Mouse (Mus musculus) lung, embryonic 14.5 days (tissue): ENCODE measurements around the gene Mycbp. TPM values are rescaled to one million over a fixed set of nuclear protein-coding genes. Genes with fewer than 3 reads are reported as not detected.
A peak's percentile ranks its signal among the peaks of the same experiment; 100 is the strongest.

Experiments
- ATAC-seq: fragments of 200-750 bp; cut with Nextera tagmentation; 2 replicates; pipeline ENCODE4 v1.8.0; 2017; ENCODE audit warnings: mild to moderate bottlenecking, moderate TSS enrichment, moderate library complexity; ENCODE audit not compliant: insufficient read depth
- DNase-seq: peaks from one replicate; pipeline ENCODE4 v3.0.0-alpha.2; 2015
- H3K27ac ChIP-seq: fragments of 300-500 bp; sonication (generic); 2 replicates; pipeline ENCODE4 v1.5.1; 2014; ENCODE audit warnings: low read depth, mild to moderate bottlenecking, moderate library complexity
- H3K27me3 ChIP-seq: fragments of 300-500 bp; sonication (generic); 2 replicates; pipeline ENCODE4 v1.6.1; 2014; ENCODE audit warnings: low read length, control low read depth; ENCODE audit not compliant: insufficient read depth
- H3K36me3 ChIP-seq: fragments of 300-500 bp; sonication (generic); 2 replicates; pipeline ENCODE4 v1.6.1; 2014; ENCODE audit warnings: control low read depth; ENCODE audit not compliant: insufficient read depth
- H3K4me1 ChIP-seq: fragments of 300-500 bp; sonication (generic); 2 replicates; pipeline ENCODE4 v1.6.1; 2014; ENCODE audit warnings: antibody characterized with exemption, control low read depth; ENCODE audit not compliant: insufficient read depth
- H3K4me2 ChIP-seq: fragments of 300-500 bp; sonication (generic); 2 replicates; pipeline ENCODE4 v1.6.1; 2014; ENCODE audit warnings: mild to moderate bottlenecking
- H3K4me3 ChIP-seq: fragments of 300-500 bp; sonication (generic); 2 replicates; pipeline ENCODE4 v1.5.1; 2014; ENCODE audit warnings: low read depth, low read length
- H3K9ac ChIP-seq: fragments of 300-500 bp; sonication (generic); 2 replicates; pipeline ENCODE4 v1.6.1; 2014
- H3K9me3 ChIP-seq: fragments of 300-500 bp; sonication (generic); 2 replicates; pipeline ENCODE4 v1.6.1; 2016; ENCODE audit warnings: low read depth, low read length, control low read depth
- CTCF ChIP-seq: IDR thresholded peaks from 2 replicates; pipeline ENCODE4 v1.5.1; 2016; ENCODE audit warnings: antibody characterized with exemption, low read depth
- WGBS: fragments of 180-500 bp; shearing (Covaris S2); extraction: QIAGEN DNeasy Blood & Tissue Kit; methylation state at CpG from one replicate; pipeline ENCODE4 v1.1.7; 2014; 5-methylcytosine and 5-hydroxymethylcytosine counted together
- polyA plus RNA-seq: library from polyadenylated mRNA; unstranded; fragments of >200 nt; fragmentation: Nextera tagmentation; extraction: Ambion mirVana; gene quantifications from 2 replicates; pipeline ENCODE4 v1.2.1, GENCODE M21; 2014

The Mycbp gene
- polyA plus RNA-seq, 1 experiment from 2014 or later = 61.5 TPM

DNA sequence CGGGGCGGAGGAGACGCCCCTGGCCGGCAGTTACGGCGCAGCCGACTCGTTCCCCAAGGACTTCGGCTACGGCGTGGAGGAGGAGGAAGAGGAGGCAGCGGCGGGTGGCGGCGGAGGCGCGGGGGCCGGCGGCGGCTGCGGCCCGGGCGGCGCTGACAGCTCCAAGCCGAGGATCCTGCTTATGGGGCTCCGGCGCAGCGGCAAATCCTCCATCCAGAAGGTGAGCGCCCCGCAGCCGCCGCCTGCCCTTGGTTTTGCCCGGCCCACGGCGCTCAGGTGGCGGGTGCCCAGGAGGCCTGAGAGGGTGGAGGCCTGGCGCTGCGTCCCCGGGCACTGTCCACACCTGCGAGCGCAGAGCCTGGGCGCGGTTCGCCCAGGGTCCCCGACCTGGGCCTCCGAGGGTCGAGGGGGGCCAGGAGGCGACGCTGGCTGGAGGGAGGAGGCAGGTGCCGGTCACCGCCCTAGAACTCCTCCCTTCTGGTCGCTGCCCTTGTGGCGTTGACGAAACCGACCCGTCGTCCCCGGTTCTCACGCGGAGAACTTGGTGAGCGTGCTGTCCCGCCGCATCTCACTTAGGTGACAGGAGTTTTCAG lies 13.0 kb downstream of the Mycbp start, which contains the start of gene 4930535I16Rik:
4930535I16Rik (minus strand) TSS at position 475 of the 593 bp plus-strand sequence.
- no peak for TF ChIP-seq CTCF
- WGBS = under 1% methylated on average over 50 of the region's 63 CpGs
- ATAC-seq (peak; percentile 62), DNase-seq (peak; percentile 36)
- H3K9ac ChIP-seq = peak within 1 kb of the TSS; percentile 90
- peak within 1 kb of the TSS; percentile 86 for H3K4me2 ChIP-seq
- peak within 1 kb of the TSS; percentile 80 for H3K27ac ChIP-seq
- peak within 1 kb of the TSS; percentile 98 for H3K4me3 ChIP-seq
- no peaks in the 10 kb centered on the region for H3K27me3 ChIP-seq
- H3K4me1 ChIP-seq = peaks cover 7% of the 10 kb centered on the region; the same call in 1 of the 2 replicates
- H3K36me3 ChIP-seq = peaks cover 27% of the 10 kb centered on the region
- H3K9me3 ChIP-seq = no peaks in the 10 kb centered on the region

DNA sequence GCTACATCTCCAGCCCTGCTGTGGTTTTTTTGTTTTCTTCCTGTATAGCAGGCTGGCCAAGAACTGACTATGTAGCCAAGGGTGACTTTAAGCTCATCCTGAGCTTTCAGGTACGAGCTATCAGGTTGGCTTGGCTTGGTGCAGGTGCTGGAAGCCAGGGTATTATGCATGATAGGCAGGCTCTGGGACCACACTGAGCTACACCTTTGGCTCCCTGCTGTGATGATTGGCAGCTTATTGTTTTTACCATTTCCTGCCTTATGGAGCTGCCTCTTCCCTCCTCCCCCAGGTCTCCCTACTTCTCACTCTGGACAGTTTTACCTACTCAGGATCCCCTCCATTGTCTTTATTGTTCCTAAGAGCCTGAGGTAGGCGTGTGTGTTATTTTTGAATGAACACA lies 14.2 kb downstream of the Mycbp start:
- ATAC-seq (no peak), DNase-seq (no peak)
- Histone ChIP-seq H3K4me2 (peak overlapping the region; percentile 86), H3K27ac (no peak overlapping the region), H3K36me3 (peaks cover 28% of the 10 kb centered on the region), H3K9ac (no peak overlapping the region), H3K27me3 (no peaks in the 10 kb centered on the region), H3K9me3 (no peaks in the 10 kb centered on the region), H3K4me3 (no peak overlapping the region), H3K4me1 (peaks cover 7% of the 10 kb centered on the region; the same call in 1 of the 2 replicates)
- no peak for TF ChIP-seq CTCF
- 69% methylated on average over 2 of the region's 2 CpGs for WGBS

DNA sequence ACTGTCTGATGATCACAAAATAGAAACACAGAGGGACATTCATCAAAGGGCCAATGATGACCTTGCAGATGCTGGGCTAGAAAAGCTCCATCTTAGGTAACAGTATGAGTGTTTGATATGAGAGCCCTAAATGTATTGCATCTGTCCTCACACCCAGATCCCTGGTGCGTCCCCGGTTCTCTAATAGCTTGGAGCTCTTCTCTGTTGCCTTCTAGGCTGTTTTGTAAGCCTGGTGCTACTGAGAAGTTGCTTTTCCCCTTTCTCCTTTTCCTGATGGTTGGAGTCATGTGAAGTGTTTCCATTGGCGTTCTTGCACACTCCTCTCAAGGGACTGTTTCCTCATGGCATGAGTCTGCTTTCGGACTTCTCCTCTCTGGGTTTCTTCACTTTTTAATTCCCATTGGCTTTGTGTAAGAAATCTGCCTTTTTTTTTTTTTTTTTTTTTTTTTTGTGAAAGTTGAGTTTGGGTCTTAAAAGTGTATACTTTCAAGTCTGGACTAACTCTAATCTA lies 16.5 kb downstream of the Mycbp start:
- Histone ChIP-seq H3K4me1 (peaks cover 7% of the 10 kb centered on the region; the same call in 1 of the 2 replicates), H3K27ac (no peak overlapping the region), H3K36me3 (peaks cover 48% of the 10 kb centered on the region), H3K4me2 (no peak overlapping the region), H3K27me3 (no peaks in the 10 kb centered on the region), H3K9me3 (no peaks in the 10 kb centered on the region), H3K9ac (no peak overlapping the region), H3K4me3 (no peak overlapping the region)
- DNase-seq = no peak
- 84% methylated on average over 4 of the region's 4 CpGs for WGBS
- no peak for ATAC-seq
- TF ChIP-seq CTCF = no peak

DNA sequence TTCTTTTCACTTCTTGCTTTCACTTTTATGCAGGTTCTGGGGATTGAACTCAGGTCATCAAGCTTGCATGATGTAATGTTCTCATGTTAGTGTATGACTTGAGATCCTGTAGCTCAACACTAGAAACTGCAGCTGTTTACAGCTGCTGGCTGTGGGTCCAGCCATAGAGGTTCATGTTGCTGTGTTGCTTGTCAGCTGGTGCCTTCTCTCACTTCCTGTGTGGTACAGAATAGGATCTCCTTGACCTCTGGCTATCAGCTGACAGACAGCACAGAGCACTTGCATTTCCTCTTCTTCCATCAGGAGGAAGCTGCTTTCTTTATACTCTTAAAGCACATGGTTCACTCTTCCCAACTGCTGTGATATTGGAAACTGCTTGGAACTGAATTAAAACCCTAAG lies 23.3 kb downstream of the Mycbp start:
- Histone ChIP-seq H3K27me3 (no peaks in the 10 kb centered on the region), H3K4me2 (no peak overlapping the region), H3K4me3 (no peak overlapping the region), H3K4me1 (no peaks in the 10 kb centered on the region), H3K27ac (no peak overlapping the region), H3K9me3 (no peaks in the 10 kb centered on the region), H3K36me3 (peaks cover 81% of the 10 kb centered on the region), H3K9ac (no peak overlapping the region)
- DNase-seq (no peak), ATAC-seq (no peak)
- TF ChIP-seq CTCF = no peak

DNA sequence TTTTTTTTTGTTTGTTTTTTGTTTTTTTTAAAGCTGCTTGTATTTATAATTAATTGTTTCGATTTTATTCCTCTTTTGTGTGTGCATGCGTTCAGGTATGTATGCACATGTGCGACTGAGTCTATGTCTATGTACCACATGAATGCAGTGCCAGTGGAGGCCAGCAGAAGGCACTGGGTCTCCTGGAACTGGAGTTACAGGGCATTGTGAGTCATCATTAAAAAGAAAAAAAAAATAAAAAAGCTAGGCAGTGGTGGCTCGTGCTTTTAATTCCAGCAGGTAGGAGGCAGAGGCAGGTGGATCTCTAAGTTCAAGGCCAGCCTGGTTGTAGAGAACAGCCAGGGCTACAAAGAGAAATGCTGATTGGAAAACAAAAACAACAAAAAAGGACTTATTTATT lies 25.4 kb downstream of the Mycbp start:
- Histone ChIP-seq H3K4me2 (no peak overlapping the region), H3K9ac (no peak overlapping the region), H3K27ac (no peak overlapping the region), H3K27me3 (no peaks in the 10 kb centered on the region), H3K4me1 (no peaks in the 10 kb centered on the region), H3K9me3 (no peaks in the 10 kb centered on the region), H3K4me3 (no peak overlapping the region), H3K36me3 (peaks cover 79% of the 10 kb centered on the region)
- DNase-seq (no peak), ATAC-seq (no peak)
- no peak for TF ChIP-seq CTCF
- 93% methylated on average over 4 of the region's 4 CpGs for WGBS

DNA sequence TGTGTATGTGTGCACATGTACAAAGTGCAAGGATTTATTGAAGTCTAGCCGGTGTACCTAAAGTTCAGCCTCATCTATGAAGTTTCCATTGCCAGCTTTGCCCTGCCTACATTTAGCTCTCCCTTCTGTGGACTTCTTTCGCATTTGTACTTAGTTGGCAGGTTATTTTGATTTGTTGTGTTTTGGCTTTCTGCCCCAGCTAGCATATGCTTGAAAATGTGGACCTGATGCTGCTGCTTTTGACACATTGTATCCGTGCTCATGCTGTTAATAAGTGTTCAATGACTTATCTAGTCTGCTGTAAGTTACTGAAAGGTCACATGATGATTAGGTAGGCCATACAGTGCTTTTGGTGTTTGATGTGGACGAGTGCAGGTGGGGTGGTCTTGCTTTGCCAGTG lies 29.7 kb downstream of the Mycbp start:
- no peaks in the 10 kb centered on the region for H3K4me1 ChIP-seq
- peaks cover 72% of the 10 kb centered on the region for H3K36me3 ChIP-seq
- no peak overlapping the region for H3K9ac ChIP-seq
- no peak for TF ChIP-seq CTCF
- DNase-seq = no peak
- H3K27me3 ChIP-seq = no peaks in the 10 kb centered on the region
- H3K27ac ChIP-seq = no peak overlapping the region
- H3K4me2 ChIP-seq = no peak overlapping the region
- no peak for ATAC-seq
- no peak overlapping the region for H3K4me3 ChIP-seq
- H3K9me3 ChIP-seq = no peaks in the 10 kb centered on the region
- WGBS = 89% methylated on average over 4 of the region's 4 CpGs

DNA sequence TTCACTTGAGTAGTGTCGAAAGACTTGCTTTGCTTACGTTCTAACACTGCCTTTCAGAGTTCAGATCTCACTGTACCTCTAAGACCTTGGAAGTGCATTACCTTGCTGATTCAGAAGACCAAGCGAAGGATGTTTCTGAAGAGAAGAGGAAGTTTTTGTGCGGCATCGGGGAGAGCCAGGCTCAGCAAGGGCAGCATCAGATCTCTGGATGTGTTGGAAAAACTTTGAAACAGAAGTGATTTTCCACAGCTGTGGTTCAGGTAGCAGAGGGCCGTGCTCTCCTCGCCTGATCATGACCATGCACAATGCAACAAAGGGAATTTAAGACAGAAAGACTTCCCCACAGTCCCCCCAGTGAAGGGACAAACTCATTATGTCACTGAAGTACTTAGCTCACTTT lies 31.4 kb downstream of the Mycbp start:
- H3K4me1 ChIP-seq = no peaks in the 10 kb centered on the region
- H3K27ac ChIP-seq = no peak overlapping the region
- no peak overlapping the region for H3K9ac ChIP-seq
- no peak for TF ChIP-seq CTCF
- H3K36me3 ChIP-seq = peaks cover 56% of the 10 kb centered on the region
- no peaks in the 10 kb centered on the region for H3K27me3 ChIP-seq
- H3K9me3 ChIP-seq = no peaks in the 10 kb centered on the region
- DNase-seq = no peak
- WGBS = 93% methylated on average over 7 of the region's 7 CpGs
- no peak overlapping the region for H3K4me3 ChIP-seq
- ATAC-seq = no peak
- H3K4me2 ChIP-seq = no peak overlapping the region
